In the genomic region with DNA sequence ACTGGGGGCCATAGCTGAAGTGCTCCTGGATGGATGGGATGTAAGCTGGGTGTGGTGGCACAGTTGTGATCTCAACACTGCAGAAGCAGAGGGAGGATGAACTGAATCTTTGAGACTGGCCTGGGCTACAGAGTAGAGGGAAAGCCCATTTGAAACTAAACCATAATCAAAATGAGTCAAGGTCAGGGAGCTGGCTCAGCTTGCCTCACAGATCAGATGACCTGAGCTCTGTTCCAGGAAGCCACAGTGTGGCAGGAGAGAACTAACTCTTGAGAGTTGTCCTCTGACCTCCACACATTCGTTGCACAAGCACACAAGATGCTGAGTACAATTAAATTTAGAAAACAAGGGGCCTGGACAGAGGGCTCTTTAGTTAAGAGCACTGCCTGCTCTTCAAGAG, we compare ENCODE assay signal across 21 mouse cellular contexts. TPM values are rescaled to one million over a fixed set of nuclear protein-coding genes. Genes with fewer than 3 reads are reported as not detected.
DNase-seq lines count a peak whose midpoint lies in the region; ATAC-seq and TF ChIP-seq lines count a peak whose summit lies in the region.
"Not testable (repeated sequence)": the region's sequence is repeated elsewhere in the genome, so short reads cannot be mapped to it uniquely, and the experiment has no call there.
"Had no signal": no experiment of that assay in that cellular context is flagged by ENCODE, and none has a peak within 500 bp of the region (broad histone marks: within the 10 kb centered on the region; RNA-seq: fewer than 3 reads in every experiment).

No protein-coding gene starts in this region.

- ATAC-seq in Patski: peak; percentile 94

- not testable (repeated sequence) for TF ChIP-seq CTCF in Patski (IDR thresholded peaks at IDR 0.05)

- CTCF ChIA-PET in Patski (lab: Charles Lee): not testable (repeated sequence)

- in situ Hi-C loops in Patski (cut with MboI; ENCODE audit: low pct_unique_long_range_greater_than_20kb): not testable (repeated sequence)

- not testable (repeated sequence) for DNase-seq in Patski (ENCODE audit: low read depth, low spot score)
- DNase-seq in adrenal gland, adult 2 months: peak; percentile 44
- peak; percentile 24 for DNase-seq in adrenal gland, postnatal 10 days
- peak; percentile 25 to 33 for DNase-seq in adrenal gland, postnatal 36 days
- peak; percentile 76 for DNase-seq in heart, adult 11 months
- peak; percentile 6 for DNase-seq in lung, postnatal 36 days

- not testable (repeated sequence) for H3K27me3 ChIP-seq in Patski

- POLR2A ChIA-PET in Patski (lab: Charles Lee): not testable (repeated sequence)

RNA-seq across cellular contexts. Expression of gene Gm4871, which starts 12.3 kb away (rescaled TPM):
- not detected for polyA plus RNA-seq in Patski (2021)
- not detected for total RNA-seq in adrenal gland, adult 2 months (2021)
- polyA plus RNA-seq in adrenal gland, adult 2 months (2012; rRNA removed): not detected in 2 replicates
- not detected for total RNA-seq in adrenal gland, postnatal 10 days (2021)
- not detected for total RNA-seq in adrenal gland, postnatal 36 days (2021)
- total RNA-seq: adrenal gland, adult 18-20 months; adrenal gland, postnatal 4 days; CH12.LX; forebrain, postnatal 0 days; G1E had no signal
- polyA plus RNA-seq: brain, embryonic 14.5 days; CD4-positive, CD25-positive, alpha-beta regulatory T cell, adult 4 months; cerebellum, adult 2 months; cortical plate, adult 2 months; embryonic facial prominence, embryonic 10.5 days; embryonic facial prominence, embryonic 12.5 days; embryonic facial prominence, embryonic 14.5 days; forebrain, embryonic 11.5 days; forebrain, embryonic 13.5 days; forebrain, embryonic 15.5 days; forebrain, postnatal 0 days; G1E had no signal

RNA-seq across cellular contexts. Expression of gene 1700018F24Rik, which starts 22.5 kb away (rescaled TPM):
- not detected for polyA plus RNA-seq in Patski (2021)
- total RNA-seq in adrenal gland, adult 2 months (2021): not detected
- polyA plus RNA-seq in adrenal gland, adult 2 months (2012; rRNA removed): not detected in 2 replicates
- not detected for total RNA-seq in adrenal gland, postnatal 10 days (2021)
- not detected for total RNA-seq in adrenal gland, postnatal 36 days (2021)
- total RNA-seq: adrenal gland, adult 18-20 months; adrenal gland, postnatal 4 days; CH12.LX; forebrain, postnatal 0 days; G1E had no signal
- polyA plus RNA-seq: brain, embryonic 14.5 days; CD4-positive, CD25-positive, alpha-beta regulatory T cell, adult 4 months; cerebellum, adult 2 months; cortical plate, adult 2 months; embryonic facial prominence, embryonic 10.5 days; embryonic facial prominence, embryonic 12.5 days; forebrain, embryonic 11.5 days; forebrain, embryonic 13.5 days; forebrain, embryonic 15.5 days; forebrain, postnatal 0 days; G1E had no signal

RNA-seq across cellular contexts. Expression of gene Smurf1, which starts 54.6 kb away (rescaled TPM):
- polyA plus RNA-seq in Patski (2021): 50.0 TPM
- total RNA-seq in adrenal gland, adult 2 months (2021): 10 to 100 TPM; 19.5 to 21.6 TPM
- polyA plus RNA-seq in adrenal gland, adult 2 months (2012; rRNA removed): 18.6 and 20.7 TPM in 2 replicates
- 10 to 100 TPM; 20.6 to 23.4 TPM for total RNA-seq in adrenal gland, postnatal 10 days (2021)
- 10 to 100 TPM; 18.6 to 24.8 TPM for total RNA-seq in adrenal gland, postnatal 36 days (2021)
